Mouse (Mus musculus) intestine, embryonic 15.5 days (tissue): ENCODE results near the gene Zfp646. TPM values are rescaled to one million over a fixed set of nuclear protein-coding genes. Genes with fewer than 3 reads are reported as not detected.
"Not testable (repeated sequence)": the region's sequence is repeated elsewhere in the genome, so short reads cannot be mapped to it uniquely, and the experiment has no call there.

Experiments
- ATAC-seq: fragments of 200-750 bp; cut with Nextera tagmentation; 2 replicates; pipeline ENCODE4 v1.8.0; 2017; ENCODE audit warnings: moderate TSS enrichment, moderate library complexity
- H3K27ac ChIP-seq: fragments of 300-500 bp; sonication (generic); 2 replicates; pipeline ENCODE4 v1.5.1; 2015; ENCODE audit warnings: mild to moderate bottlenecking, inconsistent platforms
- H3K27me3 ChIP-seq: fragments of 300-500 bp; sonication (generic); replicated peaks from 2 replicates; pipeline ENCODE4 v1.6.1; 2015; ENCODE audit warnings: inconsistent platforms
- H3K36me3 ChIP-seq: fragments of 300-500 bp; sonication (generic); 2 replicates; pipeline ENCODE4 v1.6.1; 2015; ENCODE audit warnings: inconsistent platforms
- H3K4me1 ChIP-seq: fragments of 300-500 bp; sonication (generic); replicated peaks from 2 replicates; pipeline ENCODE4 v1.6.1; 2015; ENCODE audit warnings: inconsistent platforms
- H3K4me2 ChIP-seq: fragments of 300-500 bp; sonication (generic); replicated peaks from 2 replicates; pipeline ENCODE4 v1.6.1; 2015; ENCODE audit warnings: mild to moderate bottlenecking, inconsistent platforms
- H3K4me3 ChIP-seq: fragments of 300-500 bp; sonication (generic); replicated peaks from 2 replicates; pipeline ENCODE4 v1.5.1; 2015; ENCODE audit warnings: inconsistent platforms
- H3K9ac ChIP-seq: fragments of 300-500 bp; sonication (generic); 2 replicates; pipeline ENCODE4 v1.6.1; 2015; ENCODE audit warnings: inconsistent platforms
- H3K9me3 ChIP-seq: fragments of 300-500 bp; sonication (generic); 2 replicates; pipeline ENCODE4 v1.6.1; 2016; ENCODE audit warnings: inconsistent platforms
- WGBS: fragments of 180-500 bp; shearing (Covaris S2); methylation state at CpG from one replicate; pipeline ENCODE4 v1.1.7; 2015; 5-methylcytosine and 5-hydroxymethylcytosine counted together
- polyA plus RNA-seq: library from polyadenylated mRNA; unstranded; fragments of >200 nt; fragmentation: Nextera tagmentation; extraction: Ambion mirVana; gene quantifications from 2 replicates; pipeline ENCODE4 v1.2.1, GENCODE M21; 2015

Zfp646 gene
- polyA plus RNA-seq, 1 experiment from 2014 or later = 8.6 TPM

GRCm38 (mm10) chr7:127887781-127888180 lies 11.8 kb downstream of the Zfp646 start:
- H3K9me3 ChIP-seq = no peaks in the 10 kb centered on the region
- H3K36me3 ChIP-seq = peaks cover 35% of the 10 kb centered on the region
- no peak overlapping the region for H3K4me3 ChIP-seq
- no peak overlapping the region for H3K4me2 ChIP-seq
- H3K4me1 ChIP-seq = peaks cover 21% of the 10 kb centered on the region
- whole genome bisulfite sequencing = 83% methylated on average over 3 of the region's 3 CpGs
- H3K27me3 ChIP-seq = no peaks in the 10 kb centered on the region
- no peak overlapping the region for H3K9ac ChIP-seq
- no peak for ATAC-seq
- no peak overlapping the region for H3K27ac ChIP-seq

GRCm38 (mm10) chr7:127888821-127889220 lies 12.8 kb downstream of the Zfp646 start:
- no peaks in the 10 kb centered on the region for H3K27me3 ChIP-seq
- peaks cover 26% of the 10 kb centered on the region for H3K36me3 ChIP-seq
- peaks cover 12% of the 10 kb centered on the region for H3K4me1 ChIP-seq
- no peak for ATAC-seq
- no peak overlapping the region for H3K4me2 ChIP-seq
- no peak overlapping the region for H3K27ac ChIP-seq
- H3K9me3 ChIP-seq = no peaks in the 10 kb centered on the region
- 79% methylated on average over 3 of the region's 3 CpGs for WGBS
- no peak overlapping the region for H3K9ac ChIP-seq
- H3K4me3 ChIP-seq = no peak overlapping the region

GRCm38 (mm10) chr7:127890798-127891197 lies 14.8 kb downstream of the Zfp646 start, which contains the start of gene Prss53:
TSS of gene Prss53 (minus strand) at chr7:127890970.
- Histone ChIP-seq H3K27me3 (no peaks in the 10 kb centered on the region), H3K9ac (no peak within 1 kb of the TSS), H3K4me3 (no peak within 1 kb of the TSS), H3K9me3 (no peaks in the 10 kb centered on the region), H3K4me2 (no peak within 1 kb of the TSS), H3K36me3 (peaks cover 11% of the 10 kb centered on the region), H3K27ac (no peak within 1 kb of the TSS), H3K4me1 (peaks cover 8% of the 10 kb centered on the region)
- ATAC-seq = peak; percentile 28
- whole genome bisulfite sequencing = 25% methylated on average over 4 of the region's 4 CpGs

- Histone ChIP-seq H3K9me3 (no peaks in the 10 kb centered on the region), H3K4me1 (peaks cover 12% of the 10 kb centered on the region), H3K27me3 (no peaks in the 10 kb centered on the region), H3K4me3 (peak overlapping the region; percentile 64), H3K4me2 (peak overlapping the region; percentile 88), H3K27ac (peak overlapping the region; percentile 87), H3K36me3 (peaks cover 4% of the 10 kb centered on the region; the same call in 1 of the 2 replicates), H3K9ac (peak overlapping the region; percentile 68)
- ATAC-seq = no peak
- WGBS = 62% methylated on average over 5 of the region's 5 CpGs
Measured at GRCm38 (mm10) chr7:127894480-127894879, 18.5 kb downstream of the Zfp646 start.

- under 1% methylated on average over 26 of the region's 26 CpGs for WGBS
- peak within 1 kb of the TSS; percentile 88 for H3K4me2 ChIP-seq
- H3K4me1 ChIP-seq = peaks cover 15% of the 10 kb centered on the region
- H3K27ac ChIP-seq = peak within 1 kb of the TSS; percentile 87
- peak within 1 kb of the TSS; percentile 64 for H3K4me3 ChIP-seq
- no peaks in the 10 kb centered on the region for H3K27me3 ChIP-seq
- peak; percentile 94 for ATAC-seq
- H3K9ac ChIP-seq = peak within 1 kb of the TSS; percentile 68
- peaks cover 4% of the 10 kb centered on the region; the same call in 1 of the 2 replicates for H3K36me3 ChIP-seq
- H3K9me3 ChIP-seq = no peaks in the 10 kb centered on the region
Measured at GRCm38 (mm10) chr7:127895442-127895841, 19.4 kb downstream of the Zfp646 start, which contains the start of the genes Gm21974 and Vkorc1. TSS of gene Gm21974 (minus strand) at chr7:127895454. TSS of gene Vkorc1 (minus strand) at chr7:127895617.

GRCm38 (mm10) chr7:127895891-127896290 lies 19.9 kb downstream of the Zfp646 start:
- H3K9me3 ChIP-seq, H3K36me3 ChIP-seq, H3K9ac ChIP-seq, H3K4me3 ChIP-seq, H3K27me3 ChIP-seq: not testable (repeated sequence)
- peak overlapping the region; percentile 88; the same call in 1 of the 2 replicates for H3K4me2 ChIP-seq
- 0 out of 2 replicates have a peak overlapping the region, but pooled peaks have one; percentile 24 for H3K27ac ChIP-seq
- H3K4me1 ChIP-seq = peaks cover 15% of the 10 kb centered on the region
- ATAC-seq = 0 out of 2 replicates have a peak, but pooled peaks have one; percentile 0
- 67% methylated on average over 7 of the region's 7 CpGs for WGBS

- no peak overlapping the region for H3K9ac ChIP-seq
- peaks cover 15% of the 10 kb centered on the region for H3K4me1 ChIP-seq
- no peak overlapping the region for H3K4me2 ChIP-seq
- ATAC-seq = no peak
- no peak overlapping the region for H3K4me3 ChIP-seq
- WGBS = 66% methylated on average over 13 of the region's 13 CpGs
- no peaks in the 10 kb centered on the region for H3K9me3 ChIP-seq
- H3K27ac ChIP-seq = no peak overlapping the region
- no peaks in the 10 kb centered on the region for H3K27me3 ChIP-seq
- peaks cover 4% of the 10 kb centered on the region; the same call in 1 of the 2 replicates for H3K36me3 ChIP-seq
Measured at GRCm38 (mm10) chr7:127896384-127896783, 20.4 kb downstream of the Zfp646 start.

- Histone ChIP-seq H3K27ac (no peak overlapping the region), H3K9ac (no peak overlapping the region), H3K4me2 (no peak overlapping the region), H3K27me3 (no peaks in the 10 kb centered on the region), H3K4me3 (no peak overlapping the region), H3K36me3 (peaks cover 4% of the 10 kb centered on the region; the same call in 1 of the 2 replicates), H3K9me3 (no peaks in the 10 kb centered on the region), H3K4me1 (peaks cover 15% of the 10 kb centered on the region)
- WGBS = 84% methylated on average over 7 of the region's 7 CpGs
- no peak for ATAC-seq
Measured at GRCm38 (mm10) chr7:127897542-127897941, 21.5 kb downstream of the Zfp646 start.

- no peak overlapping the region for H3K4me3 ChIP-seq
- 0 out of 2 replicates have a peak, but pooled peaks have one; percentile 26 for ATAC-seq
- peak overlapping the region; percentile 90 for H3K27ac ChIP-seq
- WGBS = 31% methylated on average over 10 of the region's 10 CpGs
- no peaks in the 10 kb centered on the region for H3K27me3 ChIP-seq
- no peaks in the 10 kb centered on the region for H3K9me3 ChIP-seq
- H3K9ac ChIP-seq = no peak overlapping the region
- peak overlapping the region; percentile 41; the same call in 1 of the 2 replicates for H3K4me2 ChIP-seq
- H3K4me1 ChIP-seq = peaks cover 15% of the 10 kb centered on the region
- H3K36me3 ChIP-seq = no peaks in the 10 kb centered on the region
Measured at GRCm38 (mm10) chr7:127898179-127898956, 22.3 kb downstream of the Zfp646 start.

GRCm38 (mm10) chr7:127899997-127900396 lies 24.0 kb downstream of the Zfp646 start:
- H3K4me1 ChIP-seq = peaks cover 15% of the 10 kb centered on the region
- no peaks in the 10 kb centered on the region for H3K36me3 ChIP-seq
- WGBS = 31% methylated on average over 7 of the region's 7 CpGs
- peak overlapping the region; percentile 41 for H3K4me2 ChIP-seq
- H3K9me3 ChIP-seq = no peaks in the 10 kb centered on the region
- peak; percentile 42 for ATAC-seq
- H3K27me3 ChIP-seq = no peaks in the 10 kb centered on the region
- H3K9ac ChIP-seq = no peak overlapping the region
- no peak overlapping the region for H3K4me3 ChIP-seq
- peak overlapping the region; percentile 90 for H3K27ac ChIP-seq

- WGBS = 78% methylated on average over 2 of the region's 2 CpGs
- Histone ChIP-seq H3K4me3 (no peak overlapping the region), H3K9me3 (no peaks in the 10 kb centered on the region), H3K36me3 (peaks cover 14% of the 10 kb centered on the region), H3K9ac (no peak overlapping the region), H3K27me3 (no peaks in the 10 kb centered on the region), H3K27ac (no peak overlapping the region), H3K4me1 (peaks cover 20% of the 10 kb centered on the region), H3K4me2 (no peak overlapping the region)
- no peak for ATAC-seq
Measured at GRCm38 (mm10) chr7:127901772-127902171, 25.8 kb downstream of the Zfp646 start.

GRCm38 (mm10) chr7:127903971-127904796 lies 28.2 kb downstream of the Zfp646 start, which contains the start of gene Bckdk:
TSS of gene Bckdk (plus strand) at chr7:127904082.
- ATAC-seq = peak; percentile 86
- Histone ChIP-seq H3K27me3 (no peaks in the 10 kb centered on the region), H3K9me3 (no peaks in the 10 kb centered on the region), H3K9ac (peak within 1 kb of the TSS; percentile 92), H3K4me1 (peaks cover 20% of the 10 kb centered on the region), H3K4me3 (peak within 1 kb of the TSS; percentile 77), H3K36me3 (peaks cover 31% of the 10 kb centered on the region), H3K27ac (peak within 1 kb of the TSS; percentile 84), H3K4me2 (peak within 1 kb of the TSS; percentile 80)
- 5% methylated on average over 38 of the region's 38 CpGs for WGBS
